Mouse (Mus musculus) megakaryocyte, embryonic 14.5 days (primary cell): ENCODE data around the gene Hsd11b1.

Experiments used
- FLI1 ChIP-seq: IDR thresholded peaks from 2 replicates; pipeline ENCODE4 v1.6.1; 2012; ENCODE audit warnings: low read length, inconsistent platforms, mixed read lengths
- GATA1 ChIP-seq: IDR thresholded peaks from 3 replicates; pipeline ENCODE4 v1.6.1; 2012; ENCODE audit warnings: mixed read lengths, low read length, inconsistent platforms, borderline replicate concordance

DNA sequence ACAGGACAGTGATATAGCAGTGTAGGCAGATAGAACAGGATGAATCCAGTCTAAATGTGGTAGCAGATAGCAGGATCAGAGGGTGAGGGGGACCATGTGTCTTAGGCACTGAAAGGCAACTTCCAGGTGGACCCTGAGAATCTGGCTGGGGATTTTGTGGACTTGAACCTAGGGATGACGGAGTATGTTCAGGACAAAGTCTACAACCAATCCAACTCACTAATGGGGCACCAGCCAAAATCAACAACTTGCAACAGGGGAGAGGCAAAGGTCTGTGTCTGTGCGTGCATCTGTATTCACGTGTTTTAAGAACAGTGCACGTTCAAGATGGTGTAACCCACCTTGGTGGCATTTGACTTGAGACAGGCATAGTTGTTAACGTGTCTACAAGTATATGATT is 26.0 kb upstream of the Hsd11b1 start:
- TF ChIP-seq GATA1 (no peak), FLI1 (no peak)
